Mouse (Mus musculus): ENCODE data around the gene F7.

DNA sequence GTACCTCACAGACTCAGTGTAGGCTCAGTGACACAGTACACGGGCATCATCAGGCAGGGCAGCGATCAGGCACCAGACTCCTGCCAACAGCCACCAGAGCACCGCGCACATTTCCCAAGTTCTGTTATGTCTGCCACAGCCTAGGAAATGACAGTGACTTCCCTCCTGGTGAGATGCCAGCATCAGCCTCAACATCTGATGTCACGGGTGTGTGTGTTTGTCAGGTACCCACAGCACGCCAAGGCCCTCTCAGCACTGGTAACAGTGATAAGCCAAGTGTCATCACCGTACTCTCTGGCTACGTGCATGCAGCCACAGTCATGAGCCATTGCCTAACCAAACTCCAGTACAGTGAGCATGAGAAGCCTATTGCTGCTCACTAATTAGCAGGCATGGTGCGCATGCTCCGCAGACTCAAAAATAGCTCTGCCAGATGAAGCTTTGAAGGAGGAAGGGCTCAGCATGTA lies 10.5 kb downstream of the F7 start:
- TF ChIP-seq CTCF (IDR thresholded peaks at IDR 0.05; ENCODE audit: insufficient read depth, low read depth, low read length) (no peak), POLR2A (IDR thresholded peaks at IDR 0.05; ENCODE audit: insufficient read depth, low read depth, low read length) (no peak)

All from olfactory bulb, adult 2 months (tissue).